Mouse (Mus musculus) ES-CJ7 (cell line): ENCODE results near the gene Exoc7.
"Not testable (repeated sequence)": the region's sequence is repeated elsewhere in the genome, so short reads cannot be mapped to it uniquely, and the experiment has no call there.

Source experiments
- DNase-seq: peaks from one replicate; pipeline ENCODE4 v3.0.0; 2011; ENCODE audit warnings: low read depth, low spot score

The Exoc7 gene

DNA sequence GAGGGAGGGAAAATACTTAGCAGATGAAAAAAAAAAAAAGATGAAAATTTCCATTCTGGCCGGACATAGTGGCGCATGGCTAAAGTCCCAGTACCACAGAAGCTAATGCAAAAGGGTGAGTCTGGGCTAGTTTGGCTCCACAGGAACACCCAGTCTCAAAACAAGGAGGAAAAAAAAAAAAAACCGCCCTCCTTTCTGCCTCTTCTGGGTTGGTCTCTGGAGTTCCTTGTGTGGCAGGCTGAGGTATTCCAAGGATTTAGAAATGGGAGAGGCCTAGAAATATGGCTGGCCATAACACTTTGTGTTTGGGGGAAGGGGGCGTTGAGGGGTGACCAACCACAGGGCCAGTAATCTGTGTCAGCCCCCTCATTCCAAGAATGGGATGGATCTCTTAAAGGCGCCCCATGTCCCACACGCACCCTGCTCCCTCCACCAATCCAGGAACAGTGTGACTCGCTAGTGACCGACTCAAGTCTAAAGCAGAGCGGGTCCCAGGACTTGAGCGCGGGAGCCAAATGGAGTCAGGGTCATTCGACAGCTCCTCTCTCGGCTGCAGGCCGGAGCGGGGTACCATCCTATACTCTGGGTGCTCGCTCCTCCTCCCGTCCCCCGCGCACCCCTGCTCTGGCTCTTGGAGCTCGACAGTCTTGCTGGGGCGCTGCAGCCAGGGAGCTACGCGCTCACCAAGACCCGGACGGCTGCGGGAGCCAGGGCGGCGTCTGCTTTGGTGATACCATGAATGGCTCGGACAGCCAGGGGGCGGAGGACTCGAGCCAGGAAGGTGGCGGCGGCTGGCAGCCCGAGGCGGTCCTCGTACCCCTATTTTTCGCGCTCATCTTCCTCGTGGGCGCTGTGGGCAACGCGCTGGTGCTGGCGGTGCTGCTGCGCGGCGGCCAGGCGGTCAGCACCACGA lies 26.0 kb downstream of the Exoc7 start, which contains the start of gene Galr2:
Gene Galr2, plus strand, starts transcription at position 189 of the 913 bp plus-strand sequence.
- peak; percentile 36 for DNase-seq

DNA sequence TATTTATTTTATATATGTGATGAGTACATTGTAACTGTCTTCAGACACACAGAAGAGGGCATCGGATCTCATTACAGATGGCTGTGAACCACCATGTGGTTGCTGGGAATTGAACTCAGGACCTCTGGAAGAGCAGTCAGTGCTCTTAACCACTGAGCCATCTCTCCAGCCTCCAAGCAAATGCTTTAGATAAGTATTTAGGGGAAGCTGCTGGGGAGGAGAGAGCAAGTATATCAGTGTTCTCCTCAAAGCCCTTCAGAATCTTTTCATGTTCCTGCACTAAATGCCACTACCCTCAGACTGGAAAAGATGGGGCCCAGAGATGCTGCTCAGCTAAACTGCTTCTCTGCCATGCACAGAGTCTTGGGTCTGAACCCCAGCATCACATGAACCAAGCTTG lies 29.8 kb downstream of the Exoc7 start:
- not testable (repeated sequence) for DNase-seq

DNA sequence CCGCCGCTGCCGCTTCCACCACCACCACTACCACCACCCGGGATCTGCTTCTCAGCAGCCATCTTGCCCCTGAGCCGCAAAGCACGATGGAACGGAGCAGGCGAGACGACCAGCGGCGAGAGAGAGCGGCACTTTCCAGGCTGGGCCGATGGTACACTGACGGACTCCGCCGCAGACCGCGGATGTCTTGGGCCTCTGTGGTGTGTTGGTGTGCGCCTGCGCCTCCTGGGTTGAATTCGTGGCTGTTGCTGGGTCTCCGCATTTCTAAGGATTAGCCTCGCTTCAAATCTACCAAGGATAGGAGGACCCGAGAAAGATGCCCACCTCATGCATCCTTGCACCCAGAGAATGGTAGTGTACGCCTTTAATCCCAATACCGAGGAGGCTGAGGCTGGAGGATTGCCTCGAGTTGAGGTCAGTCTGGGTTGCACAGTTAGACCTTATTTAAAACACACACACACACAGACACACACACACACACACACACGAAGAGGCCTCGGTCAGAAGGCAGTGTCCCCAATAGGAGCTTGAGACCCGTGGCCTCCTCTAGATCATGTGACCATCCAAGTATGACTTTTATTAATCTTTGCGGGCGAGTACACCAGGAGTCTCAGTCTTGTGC lies 32.9 kb downstream of the Exoc7 start, which contains the start of gene Srp68:
Gene Srp68, minus strand, starts transcription at position 173 of the 622 bp plus-strand sequence.
- peak; percentile 93 for DNase-seq

DNA sequence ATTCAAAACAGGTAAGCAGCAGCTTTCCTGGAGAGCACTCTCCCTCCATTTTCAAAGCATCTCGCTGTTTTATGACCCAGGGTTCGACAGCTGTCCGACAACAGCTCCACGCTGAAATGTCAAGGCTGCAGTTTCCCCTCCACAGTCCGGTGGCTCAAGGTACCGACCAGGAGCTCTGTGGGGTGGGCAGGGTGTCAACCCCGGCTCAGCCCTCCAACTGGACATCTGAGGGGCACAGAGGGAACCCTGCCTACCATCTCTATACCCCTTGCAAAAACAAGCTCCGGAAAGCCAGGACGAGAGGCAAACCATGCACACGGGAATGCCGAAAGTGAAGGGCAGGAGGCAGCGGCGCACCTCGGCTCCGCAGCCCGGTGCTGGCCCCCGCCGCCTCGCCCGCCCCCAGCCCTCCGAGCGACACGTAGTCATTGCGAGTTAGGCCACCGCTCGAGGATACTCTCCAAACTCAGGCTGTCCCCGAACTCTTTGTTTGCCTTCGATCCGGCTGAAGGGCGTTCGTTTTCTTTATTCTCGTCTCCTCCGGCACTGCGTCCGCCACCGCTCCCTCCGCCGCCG lies 33.5 kb downstream of the Exoc7 start:
- DNase-seq: no peak

DNA sequence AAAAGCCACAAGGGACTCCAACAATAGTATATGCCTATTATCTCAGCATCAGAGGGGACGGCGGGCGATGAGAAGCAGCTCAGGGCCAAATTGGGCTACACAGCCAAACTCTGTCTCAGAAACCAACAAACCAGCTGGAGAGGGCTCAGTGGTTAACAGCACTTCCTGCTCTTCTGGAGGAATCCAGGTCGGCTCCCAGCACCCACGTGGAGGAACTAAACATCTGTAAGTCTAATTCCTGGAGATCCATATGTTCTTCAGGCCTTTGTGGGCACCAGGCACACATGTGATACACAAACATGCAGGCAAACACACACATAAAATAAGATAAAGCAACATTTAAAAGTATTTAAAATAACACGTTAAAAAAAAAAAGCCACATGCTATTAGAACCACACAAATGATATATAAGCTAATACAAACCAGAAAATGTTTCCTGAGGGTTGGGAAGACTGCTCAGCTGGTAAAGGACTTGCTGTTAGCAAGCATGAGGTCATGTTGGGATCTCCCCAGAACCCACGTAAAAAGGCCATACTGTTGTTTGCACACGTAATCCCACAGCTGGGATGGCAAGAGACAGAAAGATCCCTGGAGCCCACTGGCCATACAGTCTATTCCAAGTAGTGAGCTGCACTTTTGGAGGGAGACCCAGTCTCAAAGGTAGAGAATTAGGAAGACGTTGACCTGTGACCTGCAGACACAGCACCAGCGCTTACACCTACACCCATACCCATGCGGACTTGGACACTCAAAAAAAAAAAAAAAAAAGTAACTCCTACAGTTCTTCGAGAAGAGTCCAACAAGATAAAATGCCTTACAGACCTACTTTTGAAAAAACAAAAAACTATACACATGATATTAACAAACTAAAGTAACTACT lies 34.2 kb downstream of the Exoc7 start:
- no peak for DNase-seq

DNA sequence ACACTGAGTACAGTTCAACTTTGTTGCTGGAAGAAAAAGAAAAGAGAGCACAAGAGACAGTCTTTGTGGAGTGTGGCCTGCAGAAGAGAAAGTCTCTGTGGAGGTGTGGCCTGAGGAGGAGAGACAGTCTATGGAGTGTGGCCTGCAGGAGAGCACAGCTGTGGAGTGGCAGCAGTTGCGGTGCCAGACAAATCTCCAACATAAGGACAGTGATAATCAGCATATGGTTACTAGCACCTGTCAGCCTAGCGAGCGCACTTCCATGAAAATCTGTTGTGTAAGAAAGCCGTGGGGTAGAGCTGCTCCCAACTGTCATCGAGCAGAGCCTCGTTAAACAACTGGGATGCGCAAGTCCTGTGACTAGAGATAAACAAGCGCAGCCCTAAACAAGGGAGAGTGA lies 37.5 kb downstream of the Exoc7 start:
- no peak for DNase-seq

DNA sequence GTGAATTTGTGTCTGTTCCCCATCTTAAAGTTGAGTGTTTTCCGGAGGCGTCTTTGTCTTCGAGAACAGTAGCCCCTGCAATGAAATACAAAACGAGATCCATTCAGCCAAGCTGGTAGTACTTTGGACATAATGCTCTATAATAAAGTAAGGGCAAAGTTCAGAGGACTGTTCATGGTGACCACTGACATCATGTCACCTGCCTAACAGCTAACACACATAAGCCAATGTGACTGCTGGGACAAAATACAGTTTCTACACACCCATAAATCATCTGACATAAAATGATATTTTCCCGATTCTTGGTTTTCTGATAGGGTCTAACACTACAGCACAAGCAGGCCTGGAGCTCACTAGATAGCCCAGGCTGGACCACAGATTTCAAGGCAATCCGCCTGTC lies 38.7 kb downstream of the Exoc7 start:
- DNase-seq: no peak

DNA sequence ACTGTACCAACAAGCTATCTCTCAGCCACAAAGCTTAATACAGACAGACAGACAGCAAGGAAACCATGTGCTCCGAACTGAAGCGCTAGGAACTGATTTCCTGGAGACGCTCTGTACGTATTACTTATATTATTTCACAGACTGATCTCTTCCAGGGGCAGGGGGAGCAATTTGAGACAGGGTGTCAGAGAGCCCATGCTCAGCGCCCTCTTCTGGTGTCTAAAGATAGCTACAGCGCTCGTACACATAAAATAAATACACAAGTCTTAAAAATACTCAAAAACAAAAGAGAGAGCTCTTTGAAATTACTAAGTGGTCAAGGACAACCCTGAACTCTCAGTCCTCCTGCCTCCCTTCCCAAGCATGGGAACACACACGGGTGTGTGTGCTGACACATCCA lies 39.4 kb downstream of the Exoc7 start:
- peak; percentile 67 for DNase-seq

DNA sequence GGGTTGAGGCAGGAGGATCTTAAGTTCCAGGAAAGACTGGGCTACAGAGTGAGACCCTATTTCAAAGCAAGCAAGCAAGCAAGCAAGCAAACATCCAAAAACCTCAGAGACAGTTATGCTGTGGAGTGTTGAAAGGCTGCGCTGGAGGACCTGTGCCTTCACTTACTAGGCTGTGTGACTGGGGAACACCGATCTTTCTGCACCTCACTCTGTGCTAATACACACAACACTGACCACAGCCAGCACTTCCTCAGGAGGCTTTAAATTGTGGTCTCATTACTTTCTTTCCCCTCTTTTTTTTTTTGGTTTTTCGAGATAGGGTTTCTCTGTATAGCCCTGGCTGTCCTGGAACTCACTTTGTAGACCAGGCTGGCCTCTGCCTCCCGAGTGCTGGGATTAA lies 41.2 kb downstream of the Exoc7 start:
- DNase-seq: no peak

DNA sequence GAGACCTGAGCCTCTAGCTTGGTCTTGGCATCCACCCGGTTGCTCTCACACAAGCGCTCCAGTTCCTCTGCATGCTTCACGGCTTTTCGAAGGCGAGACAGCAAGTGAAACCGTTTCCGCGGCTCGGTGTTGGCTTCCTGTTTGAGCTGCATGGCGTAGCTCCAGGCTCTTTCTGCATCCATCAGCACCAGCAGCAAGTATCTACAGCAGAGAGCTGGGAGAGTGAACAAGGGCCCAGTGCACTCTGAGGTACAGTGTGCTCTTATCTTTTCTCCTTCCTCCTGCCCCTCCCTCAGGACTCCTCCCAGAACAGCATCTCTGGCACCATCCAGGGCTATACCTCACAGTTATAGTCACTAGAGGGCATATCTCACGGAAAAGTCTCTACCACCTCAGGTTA lies 41.7 kb downstream of the Exoc7 start:
- no peak for DNase-seq

DNA sequence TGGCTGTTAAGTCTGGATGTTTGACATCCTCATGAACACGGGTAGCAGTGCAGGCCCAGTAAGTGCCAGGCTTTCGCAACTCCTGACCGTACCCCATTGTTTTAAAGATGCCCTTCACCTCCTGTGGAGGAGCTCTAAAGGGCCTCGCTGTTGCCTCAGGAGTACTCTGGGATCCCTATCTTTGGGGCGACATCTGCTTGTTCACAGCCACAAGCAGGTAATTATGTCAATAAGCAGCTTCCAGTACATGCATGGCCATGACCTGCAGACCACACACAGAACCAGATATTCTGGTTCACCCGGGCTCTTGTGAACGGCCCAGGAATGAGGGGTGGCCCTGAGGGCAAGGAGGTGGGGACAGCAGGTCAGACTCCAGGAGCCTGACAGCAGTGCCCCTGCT lies 46.8 kb downstream of the Exoc7 start:
- no peak for DNase-seq

DNA sequence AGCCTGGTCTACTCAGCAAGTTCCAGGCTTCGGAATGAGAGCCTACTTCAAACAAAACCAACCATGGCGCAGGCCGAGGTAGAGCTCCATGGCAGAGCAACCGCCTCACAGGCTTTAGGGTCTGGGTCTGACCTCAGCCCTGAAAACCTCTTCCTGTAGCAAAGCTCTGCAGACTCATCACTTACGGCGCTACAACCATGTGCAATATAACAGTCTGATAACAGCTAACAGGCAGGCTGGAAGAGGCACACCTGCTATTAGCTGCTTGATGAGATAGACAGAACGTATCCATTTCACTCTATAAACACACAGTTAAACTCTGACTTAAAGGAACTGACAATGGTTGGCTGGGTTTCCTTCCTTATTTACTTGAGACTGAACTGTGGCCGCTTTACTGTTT lies 47.6 kb downstream of the Exoc7 start:
- DNase-seq: no peak

DNA sequence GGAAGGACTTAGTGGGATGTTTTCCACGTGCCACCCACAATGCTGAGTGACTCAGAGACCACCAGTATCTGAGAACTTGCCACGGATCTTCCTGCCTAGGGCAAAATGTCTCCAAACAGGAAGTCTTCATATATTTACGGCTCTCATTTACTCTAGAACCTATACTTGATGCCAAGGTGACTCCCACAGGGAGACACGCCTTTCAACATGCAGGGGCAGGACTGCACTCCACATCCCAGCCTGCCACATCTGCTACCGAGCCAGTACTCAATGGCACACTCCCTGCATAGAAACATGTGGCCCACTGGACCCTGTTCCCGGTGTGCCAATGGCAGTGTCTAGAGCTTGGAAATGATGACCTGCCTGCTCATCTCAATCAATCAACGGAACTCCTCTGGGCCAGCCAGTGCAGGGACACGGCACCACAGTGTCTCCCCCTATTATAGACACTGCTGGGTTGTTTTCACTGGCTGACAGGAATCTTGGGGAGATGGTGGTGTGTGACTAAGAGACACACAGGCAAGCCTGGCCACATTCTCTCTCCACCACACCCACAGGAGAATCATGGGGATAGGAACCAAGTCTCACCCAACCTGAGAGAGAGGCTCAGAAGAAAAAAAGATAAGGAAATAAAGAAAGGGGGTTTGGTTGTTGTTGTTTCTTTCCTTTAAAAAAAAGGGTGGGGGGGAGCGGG lies 50.9 kb downstream of the Exoc7 start:
- no peak for DNase-seq

DNA sequence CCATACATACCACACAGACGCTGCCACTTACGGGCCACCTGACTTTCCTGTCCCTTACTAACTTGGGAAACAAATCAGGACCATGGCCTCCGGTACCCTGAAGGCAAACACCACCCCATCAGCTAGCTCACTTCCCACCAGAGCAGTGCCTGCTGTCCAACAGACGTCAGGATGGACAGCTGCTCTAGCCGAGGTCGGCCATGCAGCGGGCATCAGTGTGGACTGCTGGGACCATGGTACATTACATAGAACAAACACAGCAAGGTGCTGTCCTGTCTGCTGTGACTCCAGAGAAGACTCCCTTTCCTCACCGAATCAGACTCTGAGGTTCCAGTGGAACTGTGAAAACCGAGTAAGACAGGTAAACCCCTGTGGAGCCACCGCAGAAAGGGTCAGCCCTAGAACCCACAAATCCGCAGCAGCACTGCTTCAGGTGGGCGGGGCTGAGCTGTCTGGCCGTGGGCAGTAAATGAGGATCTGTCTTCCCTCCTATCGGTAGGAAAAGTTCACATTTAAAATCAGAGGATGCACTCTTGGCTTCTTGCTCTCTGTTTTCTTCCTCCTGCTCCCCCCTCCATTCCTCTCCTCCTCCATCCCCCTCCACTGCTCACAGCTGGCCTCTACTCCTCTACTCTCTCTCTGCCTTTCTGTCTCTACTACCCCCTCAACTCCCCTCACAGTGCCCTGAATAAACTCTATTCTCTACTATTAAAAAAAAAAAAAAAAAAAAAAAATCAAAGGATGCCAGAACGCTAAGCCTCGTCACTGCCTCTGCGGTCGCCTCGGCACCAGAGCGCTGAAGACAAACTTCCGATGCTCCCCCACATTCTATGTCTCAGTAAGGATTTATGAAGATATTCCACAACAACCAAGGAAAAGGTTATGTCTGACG lies 51.7 kb downstream of the Exoc7 start:
- DNase-seq: no peak

DNA sequence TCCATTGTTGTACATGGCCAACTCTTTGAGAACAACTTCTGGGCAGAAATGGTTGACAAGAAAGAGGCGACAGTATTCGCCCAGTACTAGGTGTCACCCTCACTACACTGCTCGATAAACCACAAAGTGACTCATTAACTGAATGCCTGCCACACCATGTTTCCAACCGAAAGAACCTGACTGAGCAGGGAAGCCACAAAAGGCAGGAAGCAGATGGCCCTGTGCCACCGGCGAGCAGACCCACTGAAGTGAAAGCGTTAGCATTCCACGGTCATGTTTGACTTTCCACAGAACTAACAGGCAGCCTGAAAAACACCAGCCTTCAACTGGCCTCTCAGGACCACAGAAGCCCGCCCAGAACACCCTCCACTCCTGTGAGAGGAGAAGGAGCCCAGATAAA lies 52.4 kb downstream of the Exoc7 start:
- no peak for DNase-seq

DNA sequence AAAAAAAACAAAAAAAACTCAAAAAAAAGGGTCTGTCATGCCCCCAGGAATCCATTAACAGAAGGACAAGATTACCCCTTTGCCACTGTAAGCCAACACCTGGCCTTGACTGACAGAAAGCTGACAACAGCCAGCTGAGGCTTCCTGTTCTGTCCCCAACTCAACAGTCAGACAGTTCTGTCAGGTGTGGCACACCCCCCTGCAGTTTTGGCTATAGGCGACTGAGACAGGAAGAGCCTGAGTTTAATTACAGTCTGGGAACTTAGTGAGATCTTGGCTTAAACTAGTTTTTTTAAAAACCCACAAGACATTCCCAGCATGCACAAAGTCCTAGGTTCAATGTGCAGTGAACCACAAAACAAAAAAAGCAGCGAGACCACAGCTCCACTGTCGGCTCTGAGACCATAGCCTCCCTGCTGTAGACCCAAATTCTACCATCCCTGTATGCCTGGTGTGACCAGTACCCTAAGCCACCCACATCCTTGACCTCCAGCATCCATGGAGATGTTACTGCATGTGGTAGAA lies 53.9 kb downstream of the Exoc7 start:
- no peak for DNase-seq

DNA sequence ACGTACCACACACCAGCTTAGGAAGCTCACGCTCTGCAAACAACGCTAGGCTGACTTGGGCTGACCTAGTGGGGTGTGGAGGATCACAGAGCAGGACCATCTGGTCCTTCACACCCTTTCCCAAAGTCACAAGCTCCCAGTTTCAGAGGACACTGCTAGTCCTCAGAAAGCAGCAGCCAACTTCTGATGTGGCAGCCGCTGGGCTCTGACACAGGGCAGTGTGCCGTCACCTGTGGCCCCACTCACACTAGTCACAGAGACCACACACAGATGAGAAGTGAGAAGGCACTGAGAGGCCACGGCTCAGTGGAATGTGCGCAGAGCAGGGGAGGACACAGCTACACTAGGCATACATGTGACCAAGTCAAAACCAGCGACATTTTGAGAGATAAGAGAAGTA lies 56.1 kb downstream of the Exoc7 start:
- no peak for DNase-seq

DNA sequence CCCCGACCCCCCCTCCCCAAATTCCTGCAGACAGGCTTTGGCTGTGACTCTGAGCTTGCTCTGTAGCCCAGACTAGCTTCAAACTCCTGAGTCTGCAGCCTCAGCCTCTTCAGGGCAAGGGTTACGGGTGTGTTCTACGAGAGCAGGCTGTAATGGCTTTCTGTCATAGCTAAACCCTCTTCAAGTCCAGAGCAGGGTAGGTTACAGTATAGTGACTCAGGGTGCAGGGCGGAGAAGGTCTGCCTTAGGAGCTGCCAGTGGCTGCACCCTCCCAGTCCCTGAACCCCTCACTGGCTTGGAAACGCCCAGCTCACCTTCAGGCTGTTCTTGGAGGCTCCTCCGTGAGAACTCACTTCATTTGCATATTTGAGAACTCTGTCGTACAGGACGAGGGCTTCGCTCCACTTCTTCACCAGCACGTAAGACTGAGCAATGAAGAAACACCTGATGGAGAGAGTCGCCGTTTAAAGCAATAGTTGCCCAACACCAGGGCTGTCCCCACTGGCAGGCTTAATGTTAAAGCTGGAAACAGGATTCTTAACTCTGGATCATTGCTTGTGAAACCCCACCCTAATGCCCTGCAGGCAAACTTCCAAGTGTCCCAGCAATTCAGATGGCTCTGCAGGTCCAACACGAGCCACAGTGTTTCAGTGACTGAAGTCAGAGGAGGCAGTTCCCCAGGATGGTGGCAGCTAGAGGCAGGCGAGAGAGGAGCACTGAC lies 59.4 kb downstream of the Exoc7 start:
- DNase-seq: peak; percentile 34

DNA sequence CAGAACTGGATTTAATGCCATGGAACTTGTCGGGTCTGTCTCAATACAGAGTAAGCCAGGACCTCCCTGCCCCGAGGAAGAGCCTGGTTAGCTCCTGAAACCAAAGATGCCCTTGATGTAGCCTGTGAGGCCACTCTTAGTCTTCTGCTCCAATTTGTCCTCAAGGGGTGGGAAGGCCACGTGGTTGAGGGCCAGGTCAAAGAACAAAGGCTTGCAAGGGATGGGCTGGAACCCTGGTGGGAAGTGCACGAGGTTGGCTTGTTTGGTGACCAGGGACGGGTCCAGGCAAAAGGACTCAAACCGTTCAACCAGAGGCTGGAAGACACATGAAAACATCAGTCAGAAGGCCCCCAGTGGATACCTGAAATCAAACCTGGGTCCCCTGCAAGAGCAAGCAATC lies 61.4 kb downstream of the Exoc7 start:
- DNase-seq: no peak
